Mouse (Mus musculus): ENCODE data around the gene Rnf224. TPM values are rescaled to one million over a fixed set of nuclear protein-coding genes. Genes with fewer than 3 reads are reported as not detected.

Rnf224 gene
- polyA plus RNA-seq, 1 experiment from 2014 or later = 0.10 TPM

DNA sequence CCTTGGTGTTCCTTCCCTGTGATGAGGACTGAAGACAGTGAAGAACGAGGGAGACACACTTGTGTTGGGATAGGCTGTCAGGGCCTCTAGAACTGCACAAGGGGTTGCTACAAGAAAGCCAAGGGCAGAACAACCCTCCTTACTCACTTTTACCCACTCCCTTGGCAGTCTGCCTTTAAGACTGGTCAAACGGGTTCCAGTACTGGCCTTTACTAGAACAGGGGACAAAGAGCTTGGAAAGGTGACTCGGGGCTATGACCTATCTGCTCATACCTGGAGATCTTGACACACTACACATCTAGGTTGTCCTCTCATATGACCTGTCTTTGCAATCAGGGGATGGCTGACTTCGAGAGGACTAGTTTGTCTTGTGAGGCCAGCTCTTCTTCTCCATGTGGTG, 935 bp upstream of the Rnf224 start:
- TF ChIP-seq EP300 (IDR thresholded peaks at IDR 0.05) (peak; percentile 25; the same call in 1 of the 2 replicates), CTCF (IDR thresholded peaks at IDR 0.05) (no peak)
- Histone ChIP-seq H3K27ac (ENCODE audit: low read length) (peak overlapping the region; percentile 69), H3K9ac (replicated peaks; ENCODE audit: low read depth) (no peak overlapping the region), H3K9me3 (ENCODE audit: low read length) (no peaks in the 10 kb centered on the region), H3K36me3 (ENCODE audit: insufficient read depth, low read length) (no peaks in the 10 kb centered on the region), H3K4me2 (replicated peaks; ENCODE audit: low read depth, low read length) (no peak overlapping the region), H3K27me3 (replicated peaks; ENCODE audit: insufficient read depth, low read length) (peaks cover 8% of the 10 kb centered on the region; the same call in 1 of the 2 replicates), H3K4me1 (ENCODE audit: insufficient read depth, low read depth, low read length) (peaks cover 11% of the 10 kb centered on the region), H3K4me3 (ENCODE audit: low read depth, low read length) (no peak overlapping the region)
- ATAC-seq (peak; percentile 56), DNase-seq (ENCODE audit: low spot score) (peak; percentile 81)
- WGBS = 30% methylated on average over 4 of the region's 4 CpGs

- DNase-seq (ENCODE audit: low spot score) (no peak), ATAC-seq (no peak)
- H3K27me3 ChIP-seq (replicated peaks; ENCODE audit: insufficient read depth, low read length) = no peaks in the 10 kb centered on the region; the same call in 1 of the 2 replicates
- no peaks in the 10 kb centered on the region for H3K9me3 ChIP-seq (ENCODE audit: low read length)
- H3K4me2 ChIP-seq (replicated peaks; ENCODE audit: low read depth, low read length) = no peak overlapping the region
- no peaks in the 10 kb centered on the region for H3K4me1 ChIP-seq (ENCODE audit: insufficient read depth, low read depth, low read length)
- no peak overlapping the region for H3K9ac ChIP-seq (replicated peaks; ENCODE audit: low read depth)
- no peak overlapping the region for H3K4me3 ChIP-seq (ENCODE audit: low read depth, low read length)
- TF ChIP-seq CTCF (IDR thresholded peaks at IDR 0.05) = no peak
- no peak for TF ChIP-seq EP300 (IDR thresholded peaks at IDR 0.05)
- no peak overlapping the region for H3K27ac ChIP-seq (ENCODE audit: low read length)
- H3K36me3 ChIP-seq (ENCODE audit: insufficient read depth, low read length) = no peaks in the 10 kb centered on the region
- 42% methylated on average over 5 of the region's 5 CpGs for WGBS
These were observed 1.9 kb downstream of the Rnf224 start for GRCm38 (mm10) chr2:25234551-25235220.

GRCm38 (mm10) chr2:25234050-25234449, 2.5 kb downstream of the Rnf224 start, which contains the start of gene Slc34a3:
Gene Slc34a3, minus strand, starts transcription at chr2:25234364.
- DNase-seq (ENCODE audit: low spot score) = no peak
- H3K4me2 ChIP-seq (replicated peaks; ENCODE audit: low read depth, low read length) = no peak within 1 kb of the TSS
- no peaks in the 10 kb centered on the region for H3K36me3 ChIP-seq (ENCODE audit: insufficient read depth, low read length)
- H3K4me3 ChIP-seq (ENCODE audit: low read depth, low read length) = no peak within 1 kb of the TSS
- H3K9ac ChIP-seq (replicated peaks; ENCODE audit: low read depth) = no peak within 1 kb of the TSS
- 46% methylated on average over 3 of the region's 3 CpGs for WGBS
- H3K4me1 ChIP-seq (ENCODE audit: insufficient read depth, low read depth, low read length) = no peaks in the 10 kb centered on the region
- no peak within 1 kb of the TSS for H3K27ac ChIP-seq (ENCODE audit: low read length)
- no peaks in the 10 kb centered on the region; the same call in 1 of the 2 replicates for H3K27me3 ChIP-seq (replicated peaks; ENCODE audit: insufficient read depth, low read length)
- no peak for TF ChIP-seq CTCF (IDR thresholded peaks at IDR 0.05)
- TF ChIP-seq EP300 (IDR thresholded peaks at IDR 0.05) = no peak
- H3K9me3 ChIP-seq (ENCODE audit: low read length) = no peaks in the 10 kb centered on the region
- ATAC-seq = no peak

- no peak for TF ChIP-seq EP300 (IDR thresholded peaks at IDR 0.05)
- Histone ChIP-seq H3K9ac (replicated peaks; ENCODE audit: low read depth) (no peak overlapping the region), H3K27me3 (replicated peaks; ENCODE audit: insufficient read depth, low read length) (no peaks in the 10 kb centered on the region; the same call in 1 of the 2 replicates), H3K9me3 (ENCODE audit: low read length) (no peaks in the 10 kb centered on the region), H3K4me3 (ENCODE audit: low read depth, low read length) (no peak overlapping the region), H3K4me2 (replicated peaks; ENCODE audit: low read depth, low read length) (no peak overlapping the region), H3K27ac (ENCODE audit: low read length) (no peak overlapping the region), H3K4me1 (ENCODE audit: insufficient read depth, low read depth, low read length) (no peaks in the 10 kb centered on the region), H3K36me3 (ENCODE audit: insufficient read depth, low read length) (no peaks in the 10 kb centered on the region)
- WGBS = 71% methylated on average over 4 of the region's 4 CpGs
- no peak for DNase-seq (ENCODE audit: low spot score)
- ATAC-seq = no peak
These were observed 3.2 kb downstream of the Rnf224 start for GRCm38 (mm10) chr2:25233421-25233820.

GRCm38 (mm10) chr2:25231038-25231437, 5.5 kb downstream of the Rnf224 start:
- ATAC-seq (no peak), DNase-seq (ENCODE audit: low spot score) (no peak)
- Histone ChIP-seq H3K9me3 (ENCODE audit: low read length) (no peaks in the 10 kb centered on the region), H3K27me3 (replicated peaks; ENCODE audit: insufficient read depth, low read length) (no peaks in the 10 kb centered on the region; the same call in 1 of the 2 replicates), H3K27ac (ENCODE audit: low read length) (no peak overlapping the region), H3K4me1 (ENCODE audit: insufficient read depth, low read depth, low read length) (no peaks in the 10 kb centered on the region; the same call in 1 of the 2 replicates), H3K4me2 (replicated peaks; ENCODE audit: low read depth, low read length) (no peak overlapping the region), H3K36me3 (ENCODE audit: insufficient read depth, low read length) (no peaks in the 10 kb centered on the region), H3K9ac (replicated peaks; ENCODE audit: low read depth) (no peak overlapping the region), H3K4me3 (ENCODE audit: low read depth, low read length) (no peak overlapping the region)
- no peak for TF ChIP-seq CTCF (IDR thresholded peaks at IDR 0.05)
- TF ChIP-seq EP300 (IDR thresholded peaks at IDR 0.05) = no peak
- WGBS = 54% methylated on average over 12 of the region's 12 CpGs

DNA sequence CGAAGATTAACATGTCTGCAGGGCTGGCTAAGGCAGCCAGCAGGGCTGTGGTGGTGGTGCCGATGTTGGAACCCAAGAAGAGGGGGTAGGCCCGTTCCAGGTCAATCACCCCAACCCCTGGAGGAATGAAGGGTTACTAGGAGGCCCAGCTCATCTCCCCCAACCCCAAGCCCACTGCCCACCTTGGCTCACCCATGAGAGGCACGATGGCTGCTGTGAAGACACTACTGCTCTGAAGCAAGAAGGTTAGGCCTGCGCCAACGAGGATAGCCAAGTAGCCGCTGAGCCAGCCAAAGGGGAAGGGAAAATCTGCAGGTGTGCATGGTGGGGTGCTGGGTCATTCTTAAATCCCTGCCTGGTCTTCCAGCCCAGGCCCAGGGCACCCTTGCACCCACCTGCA, 6.0 kb downstream of the Rnf224 start:
- no peak overlapping the region for H3K9ac ChIP-seq (replicated peaks; ENCODE audit: low read depth)
- ATAC-seq = no peak
- TF ChIP-seq EP300 (IDR thresholded peaks at IDR 0.05) = no peak
- no peak for TF ChIP-seq CTCF (IDR thresholded peaks at IDR 0.05)
- H3K4me3 ChIP-seq (ENCODE audit: low read depth, low read length) = no peak overlapping the region
- H3K4me1 ChIP-seq (ENCODE audit: insufficient read depth, low read depth, low read length) = peaks cover 4% of the 10 kb centered on the region; the same call in 1 of the 2 replicates
- no peak overlapping the region for H3K27ac ChIP-seq (ENCODE audit: low read length)
- DNase-seq (ENCODE audit: low spot score) = no peak
- H3K36me3 ChIP-seq (ENCODE audit: insufficient read depth, low read length) = no peaks in the 10 kb centered on the region
- no peaks in the 10 kb centered on the region for H3K9me3 ChIP-seq (ENCODE audit: low read length)
- no peak overlapping the region for H3K4me2 ChIP-seq (replicated peaks; ENCODE audit: low read depth, low read length)
- no peaks in the 10 kb centered on the region; the same call in 1 of the 2 replicates for H3K27me3 ChIP-seq (replicated peaks; ENCODE audit: insufficient read depth, low read length)
- WGBS = 84% methylated on average over 7 of the region's 7 CpGs

Data from lung, postnatal 0 days (tissue).